Mouse (Mus musculus): ENCODE measurements around the gene Apobec1.
"Not testable (repeated sequence)": the region's sequence is repeated elsewhere in the genome, so short reads cannot be mapped to it uniquely, and the experiment has no call there.

Gene Apobec1

GRCm38 (mm10) chr6:122604260-122604659 lies 2.0 kb upstream of the Apobec1 start:
- DNase-seq (ENCODE audit: low read depth, low spot score), result no peak

GRCm38 (mm10) chr6:122602992-122603322 lies 713 bp upstream of the Apobec1 start:
- no peak for DNase-seq (ENCODE audit: low read depth, low spot score)

- no peak for DNase-seq (ENCODE audit: low read depth, low spot score)
Observed at GRCm38 (mm10) chr6:122601615-122602014, 629 bp downstream of the Apobec1 start.

- no peak for DNase-seq (ENCODE audit: low read depth, low spot score)
Observed at GRCm38 (mm10) chr6:122601031-122601430, 1.2 kb downstream of the Apobec1 start.

- DNase-seq (ENCODE audit: low read depth, low spot score), result no peak
Observed at GRCm38 (mm10) chr6:122600066-122600646, 2.1 kb downstream of the Apobec1 start.

GRCm38 (mm10) chr6:122599054-122599737 lies 3.0 kb downstream of the Apobec1 start:
- DNase-seq (ENCODE audit: low read depth, low spot score), result no peak

GRCm38 (mm10) chr6:122598436-122598835 lies 3.8 kb downstream of the Apobec1 start:
- DNase-seq (ENCODE audit: low read depth, low spot score), result no peak

GRCm38 (mm10) chr6:122598014-122598413 lies 4.2 kb downstream of the Apobec1 start:
- DNase-seq (ENCODE audit: low read depth, low spot score), result no peak

GRCm38 (mm10) chr6:122596608-122597007 lies 5.6 kb downstream of the Apobec1 start:
- DNase-seq (ENCODE audit: low read depth, low spot score), result no peak

GRCm38 (mm10) chr6:122595637-122596036 lies 6.6 kb downstream of the Apobec1 start:
- peak; percentile 34 for DNase-seq (ENCODE audit: low read depth, low spot score)

GRCm38 (mm10) chr6:122592905-122593304 lies 9.3 kb downstream of the Apobec1 start:
- no peak for DNase-seq (ENCODE audit: low read depth, low spot score)

- DNase-seq (ENCODE audit: low read depth, low spot score), result no peak
Observed at GRCm38 (mm10) chr6:122591027-122591758, 11.1 kb downstream of the Apobec1 start.

GRCm38 (mm10) chr6:122579086-122579485 lies 23.2 kb downstream of the Apobec1 start:
- no peak for DNase-seq (ENCODE audit: low read depth, low spot score)

- DNase-seq (ENCODE audit: low read depth, low spot score), result no peak
Observed at GRCm38 (mm10) chr6:122577030-122577429, 25.2 kb downstream of the Apobec1 start.

GRCm38 (mm10) chr6:122575037-122575436 lies 27.2 kb downstream of the Apobec1 start:
- DNase-seq (ENCODE audit: low read depth, low spot score), result not testable (repeated sequence)

GRCm38 (mm10) chr6:122571617-122571959 lies 30.7 kb downstream of the Apobec1 start:
- no peak for DNase-seq (ENCODE audit: low read depth, low spot score)

GRCm38 (mm10) chr6:122570695-122571616 lies 31.3 kb downstream of the Apobec1 start:
- no peak for DNase-seq (ENCODE audit: low read depth, low spot score)

GRCm38 (mm10) chr6:122569762-122570161 lies 32.5 kb downstream of the Apobec1 start:
- no peak for DNase-seq (ENCODE audit: low read depth, low spot score)

GRCm38 (mm10) chr6:122569113-122569512 lies 33.1 kb downstream of the Apobec1 start:
- DNase-seq (ENCODE audit: low read depth, low spot score), result no peak

GRCm38 (mm10) chr6:122565070-122565784 lies 37.0 kb downstream of the Apobec1 start:
- DNase-seq (ENCODE audit: low read depth, low spot score), result no peak

GRCm38 (mm10) chr6:122562463-122562862 lies 39.8 kb downstream of the Apobec1 start:
- peak; percentile 82 for DNase-seq (ENCODE audit: low read depth, low spot score)

Measured in mesoderm, embryonic 11.5 days (tissue).